Mouse (Mus musculus) CH12.LX (cell line): ENCODE data around the gene Lipc. TPM values are rescaled to one million over a fixed set of nuclear protein-coding genes. Genes with fewer than 3 reads are reported as not detected.

Source experiments
- DNase-seq: peaks from one replicate; pipeline ENCODE4 v3.0.0-alpha.2; 2013; ENCODE audit errors: extremely low read depth
- H3K27ac ChIP-seq: 2 replicates; pipeline ENCODE4 v1.5.1; 2012; ENCODE audit warnings: low read depth, mild to moderate bottlenecking, control low read depth, moderate library complexity; ENCODE audit not compliant: insufficient read depth
- H3K27me3 ChIP-seq: replicated peaks from 2 replicates; pipeline ENCODE3; 2012; ENCODE audit warnings: inconsistent platforms
- H3K36me3 ChIP-seq, 2 experiments: replicated peaks in 1 of 2; 2 replicates each; pipeline versions ENCODE3 to v1.6.1; 2012; ENCODE audit warnings: inconsistent platforms in 1 of 2, low read length in 1 of 2, mild to moderate bottlenecking in 1 of 2, mixed read lengths in 1 of 2, moderate library complexity in 1 of 2; ENCODE audit not compliant: control insufficient read depth in 1 of 2, insufficient read depth in 1 of 2
- H3K4me1 ChIP-seq, 2 experiments: 2 replicates each; pipeline ENCODE4 v1.6.1; 2012; ENCODE audit warnings: inconsistent platforms in 1 of 2, moderate library complexity in 1 of 2; ENCODE audit not compliant: insufficient read depth in 2 of 2, control insufficient read depth in 1 of 2
- H3K4me2 ChIP-seq: 2 replicates; pipeline ENCODE4 v1.6.1; 2012; ENCODE audit warnings: low read depth, mild to moderate bottlenecking, control low read depth; ENCODE audit not compliant: poor library complexity, insufficient read depth, severe bottlenecking
- H3K4me3 ChIP-seq, 3 experiments: fragments of 150-350 bp in 1 of 3; sonication (generic) in 1 of 3; replicated peaks in 1 of 3; 2 replicates each; pipeline versions ENCODE3 to v1.5.1; 2011 to 2012; ENCODE audit warnings: low read depth in 2 of 3, low read length in 2 of 3, mild to moderate bottlenecking in 2 of 3, moderate library complexity in 2 of 3, control low read depth in 1 of 3, improper control_type of control experiment in 1 of 3, inconsistent platforms in 1 of 3, mixed read lengths in 1 of 3; ENCODE audit not compliant: poor library complexity in 1 of 3
- H3K79me2 ChIP-seq: replicated peaks from 2 replicates; pipeline ENCODE4 v1.6.1; 2012; ENCODE audit warnings: mild to moderate bottlenecking, moderate library complexity; ENCODE audit not compliant: control insufficient read depth, poor library complexity, insufficient read depth, severe bottlenecking; ENCODE audit errors: extremely low read depth
- H3K9ac ChIP-seq: 2 replicates; pipeline ENCODE4 v1.6.1; 2012; ENCODE audit warnings: low read depth, mild to moderate bottlenecking, control low read depth, moderate library complexity; ENCODE audit not compliant: insufficient read depth
- H3K9me3 ChIP-seq: replicated peaks from 2 replicates; pipeline ENCODE3; 2012; ENCODE audit warnings: low read length, inconsistent platforms, mixed read lengths
- CHD1 ChIP-seq: IDR thresholded peaks from 2 replicates; pipeline ENCODE4 v1.6.1; 2012; ENCODE audit warnings: low read depth, low read length, improper control_type of control experiment, inconsistent platforms
- ELF1 ChIP-seq: IDR thresholded peaks from 2 replicates; pipeline ENCODE4 v1.6.1; 2014; ENCODE audit warnings: low read depth, mild to moderate bottlenecking, inconsistent platforms, low read length, improper control_type of control experiment
- HCFC1 ChIP-seq: IDR thresholded peaks from 2 replicates; pipeline ENCODE4 v1.6.1; 2012; ENCODE audit warnings: low read depth, mild to moderate bottlenecking, inconsistent platforms, low read length, improper control_type of control experiment
- MXI1 ChIP-seq: IDR thresholded peaks from 2 replicates; pipeline ENCODE4 v1.6.1; 2011; ENCODE audit warnings: mild to moderate bottlenecking, low read depth, low read length, improper control_type of control experiment
- MYC ChIP-seq: IDR thresholded peaks from 2 replicates; pipeline ENCODE4 v1.6.1; 2011; ENCODE audit warnings: low read depth, mild to moderate bottlenecking, improper control_type of control experiment, low read length
- POLR2A ChIP-seq: IDR thresholded peaks from 2 replicates; pipeline ENCODE4 v1.6.1; 2011; ENCODE audit warnings: low read depth, mild to moderate bottlenecking, improper control_type of control experiment, low read length
- RAD21 ChIP-seq: IDR thresholded peaks from 2 replicates; pipeline ENCODE4 v1.6.1; 2011; ENCODE audit warnings: low read depth, mild to moderate bottlenecking, low read length, improper control_type of control experiment, moderate library complexity
- SMC3 ChIP-seq: IDR thresholded peaks from 2 replicates; pipeline ENCODE4 v1.6.1; 2011; ENCODE audit warnings: low read depth, low read length, improper control_type of control experiment
- USF1 ChIP-seq: IDR thresholded peaks from 2 replicates; pipeline ENCODE4 v1.6.1; 2014; ENCODE audit warnings: low read depth, mild to moderate bottlenecking, inconsistent platforms, low read length, improper control_type of control experiment
- USF2 ChIP-seq: conservative IDR thresholded peaks from 2 replicates; pipeline ENCODE4 v1.6.1; 2011; ENCODE audit warnings: low read depth, low read length, improper control_type of control experiment
- ZC3H11A ChIP-seq: IDR thresholded peaks from 2 replicates; pipeline ENCODE4 v1.6.1; 2012; ENCODE audit warnings: low read depth, mild to moderate bottlenecking, inconsistent platforms, low read length, improper control_type of control experiment
- ZNF384 ChIP-seq: IDR thresholded peaks from 2 replicates; pipeline ENCODE4 v1.6.1; 2012; ENCODE audit warnings: low read depth, low read length, improper control_type of control experiment, inconsistent platforms
- dilution Hi-C: fragments of 300-500 bp; cut with MboI; formaldehyde crosslinking; loops from 2 replicates; pipeline ENCODE4 v1.14.3; 2020; ENCODE audit warnings: low sequenced_read_pairs; ENCODE audit not compliant: extremely low pct_unique_long_range_greater_than_20kb, extremely low pct_ligation_motif_present
- in situ Hi-C: fragments of 300-500 bp; cut with MboI; formaldehyde crosslinking; loops from 3 replicates; pipeline ENCODE4 v1.14.3; 2019; ENCODE audit warnings: low sequenced_read_pairs, low pct_ligation_motif_present, low pct_unique_long_range_greater_than_20kb, mixed read lengths
- polyA plus RNA-seq: library from polyadenylated mRNA; unstranded; fragments of >175 nt; gene quantifications from 2 replicates; pipeline ENCODE4 v1.2.1, GENCODE M21; 2012; ENCODE audit warnings: low read depth; ENCODE audit not compliant: insufficient read length
- total RNA-seq, 2 experiments: library from RNA; depleted of rRNA; stranded (reverse); fragments of 300-350 nt in 1 of 2; fragments of >200 nt in 1 of 2; gene quantifications; 2 replicates each; pipeline ENCODE4 v1.2.3; 2012 to 2014

Lipc gene
- total and polyA plus RNA-seq, 3 experiments = 5.2 to 24.5 (median 8.6) TPM

GRCm38 (mm10) chr9:70959866-70960265, 7.8 kb upstream of the Lipc start:
- Histone ChIP-seq H3K27me3 (no peaks in the 10 kb centered on the region), H3K27ac (no peak overlapping the region), H3K9me3 (no peaks in the 10 kb centered on the region), H3K4me3 (no peak overlapping the region), H3K79me2 (no peaks in the 10 kb centered on the region), H3K9ac (no peak overlapping the region), H3K4me2 (no peak overlapping the region), H3K4me1 (peaks cover 2 to 3% of the 10 kb centered on the region in 2 experiments; a peak in 2 of 4 replicates), H3K36me3 (no peaks in the 10 kb centered on the region)
- dilution Hi-C loops (no loop called here), in situ Hi-C loops (no loop called here)
- TF ChIP-seq RAD21 (no peak), USF2 (no peak), ZC3H11A (no peak), HCFC1 (no peak), SMC3 (no peak), MXI1 (no peak), MYC (no peak), CHD1 (no peak), ELF1 (no peak)
- no peak for DNase-seq

- Histone ChIP-seq H3K9ac (no peak overlapping the region), H3K27ac (no peak overlapping the region), H3K4me2 (no peak overlapping the region), H3K4me1 (peaks cover 2 to 3% of the 10 kb centered on the region in 2 experiments; a peak in 2 of 4 replicates), H3K27me3 (no peaks in the 10 kb centered on the region), H3K36me3 (no peaks in the 10 kb centered on the region), H3K79me2 (no peaks in the 10 kb centered on the region), H3K4me3 (no peak overlapping the region), H3K9me3 (no peaks in the 10 kb centered on the region)
- no peak for TF ChIP-seq POLR2A
- in situ Hi-C loops = no loop called here
- dilution Hi-C loops = no loop called here
- DNase-seq = no peak
Measured at GRCm38 (mm10) chr9:70959447-70959846, 7.4 kb upstream of the Lipc start.

GRCm38 (mm10) chr9:70958381-70958780, 6.4 kb upstream of the Lipc start:
- Histone ChIP-seq H3K36me3 (no peaks in the 10 kb centered on the region), H3K9ac (no peak overlapping the region), H3K79me2 (no peaks in the 10 kb centered on the region), H3K4me2 (no peak overlapping the region), H3K27ac (no peak overlapping the region), H3K4me3 (no peak overlapping the region), H3K9me3 (no peaks in the 10 kb centered on the region), H3K4me1 (peaks cover 2 to 3% of the 10 kb centered on the region in 2 experiments; a peak in 2 of 4 replicates), H3K27me3 (no peaks in the 10 kb centered on the region)
- dilution Hi-C loops (no loop called here), in situ Hi-C loops (no loop called here)
- no peak for DNase-seq
- TF ChIP-seq ZNF384 = no peak
- TF ChIP-seq USF1 = no peak
